Mouse (Mus musculus) heart, embryonic 11.5 days (tissue): ENCODE data around the gene Gps2. TPM values are rescaled to one million over a fixed set of nuclear protein-coding genes. Genes with fewer than 3 reads are reported as not detected.
A peak's percentile ranks its signal among the peaks of the same experiment; 100 is the strongest.

Source experiments
- ATAC-seq: fragments of 200-750 bp; cut with Nextera tagmentation; replicated peaks from 2 replicates; pipeline ENCODE4 v1.8.0; 2017; ENCODE audit warnings: moderate library complexity; ENCODE audit not compliant: insufficient number of reproducible peaks, low FRiP score, low TSS enrichment
- H3K27ac ChIP-seq: fragments of 300-500 bp; sonication (generic); 2 replicates; pipeline ENCODE4 v1.5.1; 2014; ENCODE audit warnings: mild to moderate bottlenecking, low read depth, low read length
- H3K27me3 ChIP-seq: fragments of 300-500 bp; sonication (generic); 2 replicates; pipeline ENCODE4 v1.6.1; 2014; ENCODE audit warnings: mild to moderate bottlenecking, low read length, mixed read lengths; ENCODE audit not compliant: control insufficient read depth, insufficient read depth
- H3K36me3 ChIP-seq: fragments of 300-500 bp; sonication (generic); 2 replicates; pipeline ENCODE4 v1.6.1; 2014; ENCODE audit warnings: mild to moderate bottlenecking, low read length, moderate library complexity, mixed read lengths; ENCODE audit not compliant: control insufficient read depth, insufficient read depth
- H3K4me1 ChIP-seq: fragments of 300-500 bp; sonication (generic); 2 replicates; pipeline ENCODE4 v1.6.1; 2014; ENCODE audit warnings: low read length; ENCODE audit not compliant: control insufficient read depth, insufficient read depth
- H3K4me2 ChIP-seq: fragments of 300-500 bp; sonication (generic); 2 replicates; pipeline ENCODE4 v1.6.1; 2014; ENCODE audit warnings: mild to moderate bottlenecking, moderate library complexity
- H3K4me3 ChIP-seq: fragments of 300-500 bp; sonication (generic); 2 replicates; pipeline ENCODE4 v1.5.1; 2014; ENCODE audit warnings: low read depth, low read length
- H3K9ac ChIP-seq: fragments of 300-500 bp; sonication (generic); 2 replicates; pipeline ENCODE4 v1.6.1; 2014; ENCODE audit warnings: mild to moderate bottlenecking, low read depth, low read length, moderate library complexity
- H3K9me3 ChIP-seq: fragments of 300-500 bp; sonication (generic); replicated peaks from 2 replicates; pipeline ENCODE4 v1.6.1; 2016; ENCODE audit warnings: low read length; ENCODE audit not compliant: control insufficient read depth
- WGBS: fragments of 180-500 bp; shearing (Covaris S2); extraction: QIAGEN DNeasy Blood & Tissue Kit; methylation state at CpG from one replicate; pipeline ENCODE4 v1.1.7; 2014; ENCODE audit not compliant: insufficient replicate concordance; 5-methylcytosine and 5-hydroxymethylcytosine counted together
- polyA plus RNA-seq: library from polyadenylated mRNA; unstranded; fragments of >200 nt; fragmentation: Nextera tagmentation; extraction: Ambion mirVana; gene quantifications from 2 replicates; pipeline ENCODE4 v1.2.1, GENCODE M21; 2014

The Gps2 gene
- polyA plus RNA-seq, 1 experiment from 2014 or later: 62.2 TPM

GRCm38 (mm10) chr11:69910177-69910576 lies 3.5 kb upstream of the Gps2 start:
- no peak overlapping the region for H3K4me3 ChIP-seq
- no peak overlapping the region for H3K9ac ChIP-seq
- WGBS: 94% methylated on average over 8 of the region's 8 CpGs
- ATAC-seq: no peak
- peaks cover 56% of the 10 kb centered on the region for H3K36me3 ChIP-seq
- H3K27ac ChIP-seq: no peak overlapping the region
- no peaks in the 10 kb centered on the region for H3K9me3 ChIP-seq
- peaks cover 12% of the 10 kb centered on the region for H3K4me1 ChIP-seq
- no peaks in the 10 kb centered on the region for H3K27me3 ChIP-seq
- no peak overlapping the region for H3K4me2 ChIP-seq

- WGBS: 91% methylated on average over 17 of the region's 17 CpGs
- peaks cover 54% of the 10 kb centered on the region for H3K36me3 ChIP-seq
- H3K4me1 ChIP-seq: peaks cover 20% of the 10 kb centered on the region
- H3K4me3 ChIP-seq: no peak overlapping the region
- ATAC-seq: no peak
- H3K4me2 ChIP-seq: no peak overlapping the region
- no peaks in the 10 kb centered on the region for H3K27me3 ChIP-seq
- H3K9ac ChIP-seq: no peak overlapping the region
- no peaks in the 10 kb centered on the region for H3K9me3 ChIP-seq
- no peak overlapping the region for H3K27ac ChIP-seq
Observed at GRCm38 (mm10) chr11:69910781-69911560, 2.7 kb upstream of the Gps2 start.

GRCm38 (mm10) chr11:69911701-69912100 lies 2.0 kb upstream of the Gps2 start:
- peaks cover 24% of the 10 kb centered on the region for H3K4me1 ChIP-seq
- H3K4me2 ChIP-seq: no peak overlapping the region
- no peaks in the 10 kb centered on the region for H3K27me3 ChIP-seq
- ATAC-seq: no peak
- WGBS: 79% methylated on average over 6 of the region's 6 CpGs
- H3K9me3 ChIP-seq: no peaks in the 10 kb centered on the region
- H3K9ac ChIP-seq: no peak overlapping the region
- H3K36me3 ChIP-seq: peaks cover 58% of the 10 kb centered on the region
- no peak overlapping the region for H3K27ac ChIP-seq
- H3K4me3 ChIP-seq: no peak overlapping the region

GRCm38 (mm10) chr11:69912716-69913530 lies 765 bp upstream of the Gps2 start:
- H3K36me3 ChIP-seq: peaks cover 57% of the 10 kb centered on the region
- H3K27ac ChIP-seq: no peak overlapping the region
- WGBS: 67% methylated on average over 15 of the region's 15 CpGs
- H3K27me3 ChIP-seq: no peaks in the 10 kb centered on the region
- H3K4me3 ChIP-seq: peak overlapping the region; percentile 90
- no peak for ATAC-seq
- H3K4me1 ChIP-seq: peaks cover 24% of the 10 kb centered on the region
- H3K4me2 ChIP-seq: peak overlapping the region; percentile 99
- no peaks in the 10 kb centered on the region for H3K9me3 ChIP-seq
- H3K9ac ChIP-seq: peak overlapping the region; percentile 94; the same call in 1 of the 2 replicates

DNA sequence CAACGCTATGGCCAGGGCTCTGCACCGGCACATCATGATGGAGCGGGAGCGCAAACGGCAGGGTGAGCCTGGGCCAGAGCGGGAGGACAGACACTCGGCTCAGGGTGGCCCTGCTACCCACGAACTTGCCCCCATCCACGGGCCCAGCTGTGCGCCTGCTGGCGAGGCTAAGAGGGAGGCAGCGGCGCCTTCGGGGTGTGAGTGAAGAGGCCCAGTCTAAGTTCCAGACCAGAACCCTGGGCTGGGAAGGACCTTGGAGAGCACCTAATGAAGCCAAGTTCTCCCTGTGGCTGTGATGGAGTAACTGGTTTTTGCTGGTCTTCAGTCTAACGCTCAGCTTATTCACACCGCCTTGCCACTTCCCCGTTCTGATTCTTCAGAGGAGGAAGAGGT lies 680 bp downstream of the Gps2 start:
- peaks cover 50% of the 10 kb centered on the region for H3K36me3 ChIP-seq
- H3K9me3 ChIP-seq: no peaks in the 10 kb centered on the region
- no peaks in the 10 kb centered on the region for H3K27me3 ChIP-seq
- peak overlapping the region; percentile 90 for H3K4me3 ChIP-seq
- 1% methylated on average over 17 of the region's 17 CpGs for WGBS
- H3K4me1 ChIP-seq: peaks cover 31% of the 10 kb centered on the region
- H3K9ac ChIP-seq: peak overlapping the region; percentile 94
- peak overlapping the region; percentile 88 for H3K27ac ChIP-seq
- H3K4me2 ChIP-seq: peak overlapping the region; percentile 99
- ATAC-seq: no peak; the same call in 1 of the 2 replicates

GRCm38 (mm10) chr11:69914917-69915430 lies 1.3 kb downstream of the Gps2 start:
- Histone ChIP-seq H3K9ac (peak overlapping the region; percentile 94), H3K36me3 (peaks cover 44% of the 10 kb centered on the region), H3K27ac (no peak overlapping the region; the same call in 1 of the 2 replicates), H3K4me3 (peak overlapping the region; percentile 90), H3K4me1 (peaks cover 33% of the 10 kb centered on the region), H3K4me2 (peak overlapping the region; percentile 99), H3K9me3 (no peaks in the 10 kb centered on the region), H3K27me3 (no peaks in the 10 kb centered on the region)
- WGBS: 36% methylated on average over 9 of the region's 9 CpGs
- ATAC-seq: no peak

DNA sequence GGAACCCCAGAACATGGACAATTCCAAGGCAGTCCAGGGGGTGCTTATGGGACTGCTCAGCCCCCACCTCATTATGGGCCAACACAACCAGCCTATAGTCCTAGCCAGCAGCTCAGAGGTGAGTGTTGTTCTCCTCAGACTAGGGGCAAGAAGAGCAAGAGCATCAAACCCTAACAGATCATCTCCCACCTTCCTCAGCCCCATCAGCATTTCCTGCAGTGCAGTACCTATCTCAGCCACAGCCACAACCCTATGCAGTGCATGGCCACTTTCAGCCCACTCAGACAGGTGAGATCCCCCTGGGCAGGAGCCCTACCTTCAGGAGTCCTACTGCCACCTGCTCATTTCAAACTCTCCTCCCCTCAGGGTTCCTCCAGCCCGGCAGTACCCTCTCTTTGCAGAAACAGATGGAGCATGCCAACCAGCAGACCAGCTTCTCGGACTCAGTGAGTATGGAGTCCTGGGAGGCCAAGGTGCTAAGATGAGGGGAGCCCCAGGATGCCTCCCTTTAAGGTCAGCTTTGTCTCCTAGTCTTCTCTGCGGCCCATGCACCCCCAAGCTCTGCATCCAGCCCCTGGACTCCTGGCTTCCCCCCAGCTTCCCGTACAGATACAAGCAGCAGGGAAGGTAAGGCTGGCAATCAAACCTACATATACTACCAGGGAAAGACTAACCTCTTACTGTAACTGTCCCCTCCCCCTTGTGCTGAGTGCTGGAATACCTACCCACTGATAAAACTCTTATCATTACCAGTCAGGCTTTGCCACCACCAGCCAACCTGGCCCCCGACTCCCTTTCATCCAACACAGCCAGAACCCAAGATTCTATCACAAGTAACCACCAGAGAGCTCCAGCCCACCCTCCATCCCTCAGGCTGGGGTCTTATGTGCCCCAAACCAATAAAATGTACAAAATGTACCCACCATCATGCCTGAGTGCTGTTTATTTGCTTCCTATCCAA lies 2.3 kb downstream of the Gps2 start:
- Histone ChIP-seq H3K4me2 (peak overlapping the region; percentile 99), H3K4me3 (peak overlapping the region; percentile 90), H3K27me3 (no peaks in the 10 kb centered on the region), H3K9me3 (no peaks in the 10 kb centered on the region), H3K9ac (peak overlapping the region; percentile 46; the same call in 1 of the 2 replicates), H3K4me1 (peaks cover 33% of the 10 kb centered on the region), H3K36me3 (peaks cover 37% of the 10 kb centered on the region), H3K27ac (peak overlapping the region; percentile 70)
- WGBS: 55% methylated on average over 5 of the region's 5 CpGs
- no peak for ATAC-seq
